In genomic region chr16:30448169-30448568, GRCm38 (mm10) we compare ENCODE assay signal across 25 mouse cellular contexts. TPM values are rescaled to one million over a fixed set of nuclear protein-coding genes. Genes with fewer than 3 reads are reported as not detected.
A peak's percentile ranks its signal among the peaks of the same experiment; 100 is the strongest.
DNase-seq lines count a peak whose midpoint lies in the region; ATAC-seq and TF ChIP-seq lines count a peak whose summit lies in the region.
"Had no signal": no experiment of that assay in that cellular context is flagged by ENCODE, and none has a peak within 500 bp of the region (broad histone marks: within the 10 kb centered on the region; RNA-seq: fewer than 3 reads in every experiment).

No protein-coding gene starts in this region.

- no peak for DNase-seq in liver, embryonic 11.5 days (ENCODE audit: low spot score)
- no peak for DNase-seq in liver
- peak; percentile 23 for DNase-seq in MEL (ENCODE audit: low read depth, low spot score)
- DNase-seq in liver, embryonic 14.5 days (ENCODE audit: low read depth in 3 of 3, low spot score in 3 of 3) = no peak
- DNase-seq in layer of hippocampus, postnatal 10 days (ENCODE audit: low spot score in 2 of 2) = no peak
- no peak for DNase-seq in heart, postnatal 10 days
- DNase-seq: adrenal gland, adult 8-10 months; adrenal gland, postnatal 14 days; adrenal gland, postnatal 36 days; B cell, adult 2 months; cerebellum, adult 11-12 months; cerebellum, adult 2 months; cerebellum, adult 9-10 months; cerebellum, postnatal 10 days; cerebellum, postnatal 25 days had no signal

- H3K9ac ChIP-seq in liver, embryonic 11.5 days (ENCODE audit: low read depth, low read length) = no peak overlapping the region
- no peak overlapping the region for H3K9ac ChIP-seq in MEL (ENCODE audit: control insufficient read depth, low read depth, low read length, poor library complexity, severe bottlenecking)
- H3K9ac ChIP-seq in liver, embryonic 14.5 days (replicated peaks) = no peak overlapping the region
- no peak overlapping the region for H3K9ac ChIP-seq in liver, embryonic 16.5 days (ENCODE audit: low read depth, low read length)
- H3K9ac ChIP-seq: embryonic facial prominence, embryonic 12.5 days; forebrain, embryonic 12.5 days had no signal

- intact Hi-C loops in heart, postnatal 10 days (cut with DNase I) = no loop called here

- H3K36me3 ChIP-seq in liver, embryonic 11.5 days (ENCODE audit: control insufficient read depth, insufficient read depth, low read length) = no peaks in the 10 kb centered on the region
- peaks cover 0 to 59% of the 10 kb centered on the region in 2 experiments; a peak in 2 of 4 replicates for H3K36me3 ChIP-seq in MEL (ENCODE audit: control insufficient read depth in 1 of 2, insufficient read depth in 2 of 2, low read length in 2 of 2)
- no peaks in the 10 kb centered on the region for H3K36me3 ChIP-seq in liver, embryonic 14.5 days (replicated peaks; ENCODE audit: control insufficient read depth, insufficient read depth, low read depth)
- no peaks in the 10 kb centered on the region for H3K36me3 ChIP-seq in liver, embryonic 16.5 days (ENCODE audit: control insufficient read depth, insufficient read depth)
- H3K36me3 ChIP-seq: embryonic facial prominence, embryonic 10.5 days; embryonic facial prominence, embryonic 12.5 days; forebrain, embryonic 10.5 days; forebrain, embryonic 12.5 days had no signal

- peaks cover 8% of the 10 kb centered on the region; the same call in 1 of the 2 replicates for H3K4me1 ChIP-seq in liver, embryonic 11.5 days (replicated peaks; ENCODE audit: control insufficient read depth, insufficient read depth, low read length)
- H3K4me1 ChIP-seq in MEL (ENCODE audit: control insufficient read depth in 1 of 2, insufficient read depth in 2 of 2, low read length in 2 of 2) = peaks cover 28 to 43% of the 10 kb centered on the region in 2 experiments
- peaks cover 17 to 24% of the 10 kb centered on the region in 2 experiments for H3K4me1 ChIP-seq in liver, embryonic 14.5 days (replicated peaks; ENCODE audit: control insufficient read depth in 2 of 2, insufficient read depth in 2 of 2, low read length in 1 of 2)
- peaks cover 7% of the 10 kb centered on the region for H3K4me1 ChIP-seq in liver, embryonic 16.5 days (ENCODE audit: control insufficient read depth, low read depth, low read length)
- H3K4me1 ChIP-seq: embryonic facial prominence, embryonic 10.5 days; embryonic facial prominence, embryonic 12.5 days; forebrain, embryonic 12.5 days had no signal

- TF ChIP-seq CTCF in MEL (IDR thresholded peaks at IDR 0.05 in 2 of 3, conservative IDR thresholded peaks at IDR 0.05 in 1 of 3; ENCODE audit: control insufficient read depth in 1 of 3, insufficient read depth in 1 of 3, low read depth in 2 of 3, low read length in 3 of 3, poor library complexity in 1 of 3, severe bottlenecking in 1 of 3) = no peak
- TF ChIP-seq CTCF in liver, embryonic 14.5 days (IDR thresholded peaks at IDR 0.05; ENCODE audit: low read depth) = no peak

- H3K4me3 ChIP-seq in liver, embryonic 11.5 days (ENCODE audit: low read depth, low read length) = no peak overlapping the region
- no peak overlapping the region for H3K4me3 ChIP-seq in MEL (ENCODE audit: control insufficient read depth in 1 of 2, insufficient read depth in 1 of 2, low read depth in 2 of 2, low read length in 2 of 2)
- no peak overlapping the region for H3K4me3 ChIP-seq in liver, embryonic 14.5 days (ENCODE audit: insufficient read depth in 1 of 2, low read depth in 2 of 2, low read length in 2 of 2)
- H3K4me3 ChIP-seq in liver, embryonic 16.5 days (ENCODE audit: low read depth, low read length) = no peak overlapping the region
- H3K4me3 ChIP-seq: embryonic facial prominence, embryonic 10.5 days; embryonic facial prominence, embryonic 12.5 days; forebrain, embryonic 10.5 days; forebrain, embryonic 12.5 days had no signal

- ATAC-seq in liver, embryonic 11.5 days (replicated peaks; ENCODE audit: low FRiP score) = peak; percentile 84
- peak; percentile 80 for ATAC-seq in liver, embryonic 14.5 days (ENCODE audit: insufficient read depth)
- ATAC-seq in liver, embryonic 16.5 days (ENCODE audit: low read depth) = peak; percentile 55; the same call in 1 of the 2 replicates
- no peak for ATAC-seq in CD4-positive, CD25-positive, alpha-beta regulatory T cell, adult 4 months
- ATAC-seq: activated CD4-positive, CD25-positive, alpha-beta regulatory T cell, adult 4 months; forebrain, embryonic 14.5 days; forebrain, embryonic 16.5 days; Patski had no signal

- 65% methylated on average over 3 of the region's 3 CpGs for WGBS in liver, embryonic 11.5 days
- 54% methylated on average over 3 of the region's 3 CpGs for WGBS in liver, embryonic 14.5 days (ENCODE audit: insufficient replicate concordance)
- 61% methylated on average over 3 of the region's 3 CpGs for WGBS in liver, embryonic 16.5 days (ENCODE audit: insufficient replicate concordance)

- no peaks in the 10 kb centered on the region for H3K79me2 ChIP-seq in MEL (ENCODE audit: control insufficient read depth, insufficient read depth, low read length, poor library complexity)

- TF ChIP-seq EP300 in MEL (IDR thresholded peaks at IDR 0.05; ENCODE audit: low read depth in 1 of 2, low read length in 2 of 2) = peak; percentile 45 to 61; a peak in 3 of 4 replicates
- TF ChIP-seq EP300 in liver, embryonic 14.5 days (IDR thresholded peaks at IDR 0.05; ENCODE audit: low read depth) = peak; percentile 73

- TF ChIP-seq POLR2A in MEL (IDR thresholded peaks at IDR 0.05; ENCODE audit: control insufficient read depth in 1 of 2, insufficient read depth in 1 of 2, low read depth in 1 of 2, low read length in 2 of 2, poor library complexity in 1 of 2) = no peak

- H3K27me3 ChIP-seq in liver, embryonic 11.5 days (replicated peaks; ENCODE audit: control insufficient read depth, insufficient read depth, low read length) = no peaks in the 10 kb centered on the region
- no peaks in the 10 kb centered on the region for H3K27me3 ChIP-seq in MEL (ENCODE audit: control insufficient read depth in 1 of 2, insufficient read depth in 2 of 2, low read length in 2 of 2)
- no peaks in the 10 kb centered on the region for H3K27me3 ChIP-seq in liver, embryonic 14.5 days (ENCODE audit: control insufficient read depth, insufficient read depth, low read length)
- H3K27me3 ChIP-seq in liver, embryonic 16.5 days (ENCODE audit: control insufficient read depth, insufficient read depth, low read depth, low read length) = no peaks in the 10 kb centered on the region
- H3K27me3 ChIP-seq: forebrain, embryonic 12.5 days; Patski had no signal

- no peak overlapping the region for H3K4me2 ChIP-seq in liver, embryonic 11.5 days
- peak overlapping the region; percentile 22; the same call in 1 of the 2 replicates for H3K4me2 ChIP-seq in liver, embryonic 14.5 days (ENCODE audit: low read depth)
- no peak overlapping the region for H3K4me2 ChIP-seq in liver, embryonic 16.5 days (ENCODE audit: low read depth, low read length)
- H3K4me2 ChIP-seq: embryonic facial prominence, embryonic 12.5 days; forebrain, embryonic 12.5 days had no signal

- H3K9me3 ChIP-seq in liver, embryonic 11.5 days (ENCODE audit: control insufficient read depth, low read length) = 0 out of 2 replicates have a peak, but pooled peaks cover 3% of the 10 kb centered on the region
- no peaks in the 10 kb centered on the region for H3K9me3 ChIP-seq in MEL (replicated peaks; ENCODE audit: insufficient read depth, low read length)
- H3K9me3 ChIP-seq in liver, embryonic 14.5 days (ENCODE audit: control insufficient read depth, low read length) = no peaks in the 10 kb centered on the region
- H3K9me3 ChIP-seq in liver, embryonic 16.5 days (replicated peaks; ENCODE audit: control insufficient read depth, low read length) = no peaks in the 10 kb centered on the region
- H3K9me3 ChIP-seq: embryonic facial prominence, embryonic 10.5 days; embryonic facial prominence, embryonic 12.5 days; forebrain, embryonic 10.5 days; forebrain, embryonic 12.5 days had no signal

- no peak for TF ChIP-seq RAD21 in MEL (IDR thresholded peaks at IDR 0.05; ENCODE audit: low read depth, low read length)

- no peak overlapping the region; the same call in 1 of the 2 replicates for H3K27ac ChIP-seq in liver, embryonic 11.5 days (ENCODE audit: low read depth, low read length)
- H3K27ac ChIP-seq in MEL (ENCODE audit: control insufficient read depth, low read depth, low read length) = no peak overlapping the region; the same call in 1 of the 2 replicates
- no peak overlapping the region for H3K27ac ChIP-seq in liver, embryonic 14.5 days
- no peak overlapping the region for H3K27ac ChIP-seq in liver, embryonic 16.5 days (ENCODE audit: low read length)
- H3K27ac ChIP-seq: embryonic facial prominence, embryonic 10.5 days; embryonic facial prominence, embryonic 12.5 days; forebrain, embryonic 10.5 days; forebrain, embryonic 12.5 days had no signal

TF ChIP-seq in MEL, 35 proteins besides CTCF, POLR2A, EP300 and RAD21 (continues in another document):
- TF ChIP-seq GATA1 (IDR thresholded peaks at IDR 0.05; ENCODE audit: low read depth, low read length) (peak; percentile 25; the same call in 1 of the 2 replicates), NRF1 (IDR thresholded peaks at IDR 0.05; ENCODE audit: insufficient read depth, low read depth, low read length, poor library complexity, severe bottlenecking) (no peak), TCF12 (IDR thresholded peaks at IDR 0.05; ENCODE audit: low read depth, low read length) (peak; percentile 31; the same call in 1 of the 2 replicates), HCFC1 (IDR thresholded peaks at IDR 0.05; ENCODE audit: low read depth, low read length) (no peak), MYC (IDR thresholded peaks at IDR 0.05; ENCODE audit: low read depth, low read length) (no peak), CHD1 (IDR thresholded peaks at IDR 0.05; ENCODE audit: low read depth, low read length) (no peak), NELFE (IDR thresholded peaks at IDR 0.05; ENCODE audit: low read depth, low read length) (no peak), ZC3H11A (IDR thresholded peaks at IDR 0.05; ENCODE audit: low read depth, low read length) (no peak), ETS1 (IDR thresholded peaks at IDR 0.05; ENCODE audit: low read depth, low read length) (0 out of 2 replicates have a peak, but pooled peaks have one; percentile 24), ZKSCAN1 (IDR thresholded peaks at IDR 0.05; ENCODE audit: low read depth, low read length) (no peak)

RNA-seq across cellular contexts. Expression of gene Atp13a3, which starts 42.4 kb away (rescaled TPM):
- polyA plus RNA-seq in liver, embryonic 11.5 days (2014; fragmentation: Nextera tagmentation; extraction: Ambion mirVana) = 22.6 and 23.0 TPM in 2 replicates
- total RNA-seq in MEL (2012; rRNA removed) = 120 and 145 TPM in 2 replicates
- 100 to 1,000 TPM in 1 of 2 experiments, 10 to 100 TPM in 1; 93.3 to 117 TPM for polyA plus RNA-seq in MEL (2012; ENCODE audit: insufficient read depth in 1 of 2, insufficient read length in 2 of 2, low read depth in 1 of 2, low replicate concordance in 2 of 2, missing spikeins in 1 of 2)
- 11.7 and 14.8 TPM in 2 replicates for polyA plus RNA-seq in liver, embryonic 14.5 days (2012; rRNA removed)
- 8.7 and 10.7 TPM in 2 replicates for polyA plus RNA-seq in liver, embryonic 14.5 days (2014; fragmentation: Nextera tagmentation; extraction: Ambion mirVana)
- 5.1 and 6.0 TPM in 2 replicates for polyA plus RNA-seq in liver, embryonic 16.5 days (2015; fragmentation: Nextera tagmentation; extraction: Ambion mirVana)
- 10 to 100 TPM in 1 of 2 experiments, 1 to 10 TPM in 1; 8.8 to 13.1 TPM for polyA plus RNA-seq in CD4-positive, CD25-positive, alpha-beta regulatory T cell, adult 4 months (2017; shearing (Covaris generic))
- 10 to 100 TPM; 63.7 to 72.4 TPM for total RNA-seq in layer of hippocampus, postnatal 10 days (2021)
- 10 to 100 TPM; 73.5 to 73.9 TPM for total RNA-seq in heart, postnatal 10 days (2021)
